ENCODE assay signal across 10 mouse cellular contexts in genomic region chr6:99984856-99985224, GRCm38 (mm10).
A peak's percentile ranks its signal among the peaks of the same experiment; 100 is the strongest.
DNase-seq lines count a peak whose midpoint lies in the region; ATAC-seq and TF ChIP-seq lines count a peak whose summit lies in the region.
"Had no signal": no experiment of that assay in that cellular context is flagged by ENCODE, and none has a peak within 500 bp of the region (broad histone marks: within the 10 kb centered on the region; RNA-seq: fewer than 3 reads in every experiment).

No protein-coding gene starts in this region.

- H3K79me3 ChIP-seq in C2C12 (ENCODE audit: low read depth), result no peaks in the 10 kb centered on the region

- no peak overlapping the region for H3K4me2 ChIP-seq in hindbrain, embryonic 13.5 days
- H3K4me2 ChIP-seq in hindbrain, embryonic 14.5 days (replicated peaks), result no peak overlapping the region
- H3K4me2 ChIP-seq in midbrain, embryonic 12.5 days (replicated peaks), result 0 out of 2 replicates have a peak overlapping the region, but pooled peaks have one; percentile 4

- no peak overlapping the region for H3K4me3 ChIP-seq in hindbrain, embryonic 13.5 days
- H3K4me3 ChIP-seq in hindbrain, embryonic 14.5 days (replicated peaks; ENCODE audit: low read length), result no peak overlapping the region
- H3K4me3 ChIP-seq in C2C12 (ENCODE audit: insufficient read depth, poor library complexity, severe bottlenecking) (no peak overlapping the region), ES-E14 (ENCODE audit: insufficient read depth in 1 of 2, low read depth in 1 of 2, low read length in 2 of 2, poor library complexity in 1 of 2, severe bottlenecking in 1 of 2) (peak overlapping the region in 1 of 2 experiments; percentile 26; a peak in 1 of 4 replicates)
- no peak overlapping the region for H3K4me3 ChIP-seq in midbrain, embryonic 12.5 days

- H3ac ChIP-seq in C2C12 (ENCODE audit: control insufficient read depth, insufficient read length, low read depth), result peak overlapping the region; percentile 6

- no peak for DNase-seq in hindbrain, embryonic 14.5 days (ENCODE audit: low spot score)
- DNase-seq in ES-E14 (ENCODE audit: low read depth, low spot score), result no peak
- DNase-seq in adipocyte (ENCODE audit: low spot score), result no peak
- no peak for DNase-seq in lung, postnatal 25 days (ENCODE audit: low spot score)
- DNase-seq: adrenal gland, adult 8-10 months; kidney, adult 2 months; right cerebral cortex, postnatal 4 days had no signal

- no peaks in the 10 kb centered on the region for H3K79me2 ChIP-seq in C2C12 (ENCODE audit: control insufficient read depth, insufficient read depth)

- peaks cover 14% of the 10 kb centered on the region for H3K4me1 ChIP-seq in hindbrain, embryonic 13.5 days (replicated peaks)
- peaks cover 12% of the 10 kb centered on the region for H3K4me1 ChIP-seq in hindbrain, embryonic 14.5 days (replicated peaks; ENCODE audit: control insufficient read depth, insufficient read depth, low read length)
- H3K4me1 ChIP-seq in ES-E14 (ENCODE audit: control insufficient read depth in 2 of 2, insufficient read depth in 2 of 2, low read length in 2 of 2, poor library complexity in 1 of 2), result peaks cover 0 to 2% of the 10 kb centered on the region in 2 experiments; a peak in 1 of 4 replicates
- peaks cover 20% of the 10 kb centered on the region for H3K4me1 ChIP-seq in midbrain, embryonic 12.5 days

- ATAC-seq in hindbrain, embryonic 13.5 days (ENCODE audit: low FRiP score), result no peak
- no peak for ATAC-seq in hindbrain, embryonic 14.5 days (ENCODE audit: low FRiP score)
- no peak for ATAC-seq in midbrain, embryonic 12.5 days (ENCODE audit: low FRiP score, low read depth)

- peaks cover 69% of the 10 kb centered on the region for H3K27me3 ChIP-seq in hindbrain, embryonic 13.5 days
- H3K27me3 ChIP-seq in hindbrain, embryonic 14.5 days (ENCODE audit: control insufficient read depth, insufficient read depth, low read length), result peaks cover 26% of the 10 kb centered on the region; the same call in 1 of the 2 replicates
- H3K27me3 ChIP-seq in C2C12 (ENCODE audit: control insufficient read depth, insufficient read depth, insufficient read length), result peaks cover 41% of the 10 kb centered on the region
- peaks cover 89% of the 10 kb centered on the region for H3K27me3 ChIP-seq in midbrain, embryonic 12.5 days

- in situ Hi-C loops in ES-E14 (cut with MboI; ENCODE audit: low sequenced_read_pairs in 2 of 2, unreplicated experiment in 2 of 2), result no loop called here

- no peak for TF ChIP-seq CTCF in C2C12 (IDR thresholded peaks at IDR 0.05; ENCODE audit: control insufficient read depth, insufficient read depth, insufficient read length)

- H3K9me3 ChIP-seq in hindbrain, embryonic 13.5 days, result no peaks in the 10 kb centered on the region
- H3K9me3 ChIP-seq in hindbrain, embryonic 14.5 days (ENCODE audit: control insufficient read depth, low read length), result no peaks in the 10 kb centered on the region
- H3K9me3 ChIP-seq in ES-E14 (ENCODE audit: control insufficient read depth, insufficient read depth, low read depth, low read length), result no peaks in the 10 kb centered on the region
- no peaks in the 10 kb centered on the region for H3K9me3 ChIP-seq in midbrain, embryonic 12.5 days

- H3K36me3 ChIP-seq in hindbrain, embryonic 13.5 days, result no peaks in the 10 kb centered on the region
- no peaks in the 10 kb centered on the region for H3K36me3 ChIP-seq in hindbrain, embryonic 14.5 days (replicated peaks; ENCODE audit: control insufficient read depth, insufficient read depth)
- H3K36me3 ChIP-seq in C2C12 (ENCODE audit: control insufficient read depth, insufficient read depth) (no peaks in the 10 kb centered on the region), ES-E14 (ENCODE audit: control insufficient read depth, insufficient read depth, low read length, poor library complexity, severe bottlenecking) (no peaks in the 10 kb centered on the region)
- no peaks in the 10 kb centered on the region for H3K36me3 ChIP-seq in midbrain, embryonic 12.5 days

- H3K9ac ChIP-seq in hindbrain, embryonic 13.5 days, result peak overlapping the region; percentile 19; the same call in 1 of the 2 replicates
- no peak overlapping the region; the same call in 1 of the 2 replicates for H3K9ac ChIP-seq in hindbrain, embryonic 14.5 days
- H3K9ac ChIP-seq in ES-E14 (ENCODE audit: insufficient read depth, low read depth, low read length, poor library complexity, severe bottlenecking), result peak overlapping the region; percentile 35; the same call in 1 of the 2 replicates
- no peak overlapping the region for H3K9ac ChIP-seq in midbrain, embryonic 12.5 days (replicated peaks)

- WGBS in hindbrain, embryonic 13.5 days, result 17% methylated on average over 10 of the region's 10 CpGs
- WGBS in hindbrain, embryonic 14.5 days, result 14% methylated on average over 10 of the region's 10 CpGs
- 6% methylated on average over 10 of the region's 10 CpGs for WGBS in midbrain, embryonic 12.5 days

- H3K27ac ChIP-seq in hindbrain, embryonic 13.5 days, result 0 out of 2 replicates have a peak overlapping the region, but pooled peaks have one; percentile 8
- H3K27ac ChIP-seq in hindbrain, embryonic 14.5 days, result no peak overlapping the region
- no peak overlapping the region for H3K27ac ChIP-seq in ES-E14 (ENCODE audit: insufficient read depth, low read depth, low read length, poor library complexity, severe bottlenecking)
- H3K27ac ChIP-seq in midbrain, embryonic 12.5 days (replicated peaks), result no peak overlapping the region

TF ChIP-seq in C2C12, 6 proteins besides CTCF, POLR2A, EP300 and RAD21:
- no peak for TF ChIP-seq MYOG (IDR thresholded peaks at IDR 0.05; ENCODE audit: control insufficient read depth, extremely low read depth, insufficient read length)
- TF ChIP-seq FOSL1 (IDR thresholded peaks at IDR 0.05; ENCODE audit: insufficient read depth, low read length, poor library complexity, severe bottlenecking), result no peak
- TF ChIP-seq MYOD1 (IDR thresholded peaks at IDR 0.05; ENCODE audit: control insufficient read depth, insufficient read length, low read depth), result no peak
- no peak for TF ChIP-seq USF1 (IDR thresholded peaks at IDR 0.05; ENCODE audit: low read depth)
- TF ChIP-seq CEBPB (IDR thresholded peaks at IDR 0.05; ENCODE audit: low read depth), result no peak
- TF ChIP-seq MAX (IDR thresholded peaks at IDR 0.05), result no peak

TF ChIP-seq in ES-E14, 5 proteins besides CTCF, POLR2A, EP300 and RAD21:
- TF ChIP-seq HCFC1 (IDR thresholded peaks at IDR 0.05; ENCODE audit: borderline replicate concordance, insufficient read depth, low read length) (no peak), ZNF384 (IDR thresholded peaks at IDR 0.05; ENCODE audit: low read depth, low read length) (no peak), ZC3H11A (IDR thresholded peaks at IDR 0.05; ENCODE audit: borderline replicate concordance, low read depth, low read length) (no peak), CHD2 (IDR thresholded peaks at IDR 0.05; ENCODE audit: low read depth, low read length) (no peak), MAFK (IDR thresholded peaks at IDR 0.05; ENCODE audit: insufficient read depth, low read depth, low read length) (no peak)

Comparison
In these comparisons a context has a peak if more than half of its experiments do, and no peak if none do; other contexts are left out.
1. H3K9ac ChIP-seq: peak in hindbrain, embryonic 13.5 days (single experiment) and ES-E14 (single experiment); none in hindbrain, embryonic 14.5 days (single experiment) and midbrain, embryonic 12.5 days (single experiment).